Comparison of ENCODE assay signal across 8 mouse cellular contexts in the genomic region with DNA sequence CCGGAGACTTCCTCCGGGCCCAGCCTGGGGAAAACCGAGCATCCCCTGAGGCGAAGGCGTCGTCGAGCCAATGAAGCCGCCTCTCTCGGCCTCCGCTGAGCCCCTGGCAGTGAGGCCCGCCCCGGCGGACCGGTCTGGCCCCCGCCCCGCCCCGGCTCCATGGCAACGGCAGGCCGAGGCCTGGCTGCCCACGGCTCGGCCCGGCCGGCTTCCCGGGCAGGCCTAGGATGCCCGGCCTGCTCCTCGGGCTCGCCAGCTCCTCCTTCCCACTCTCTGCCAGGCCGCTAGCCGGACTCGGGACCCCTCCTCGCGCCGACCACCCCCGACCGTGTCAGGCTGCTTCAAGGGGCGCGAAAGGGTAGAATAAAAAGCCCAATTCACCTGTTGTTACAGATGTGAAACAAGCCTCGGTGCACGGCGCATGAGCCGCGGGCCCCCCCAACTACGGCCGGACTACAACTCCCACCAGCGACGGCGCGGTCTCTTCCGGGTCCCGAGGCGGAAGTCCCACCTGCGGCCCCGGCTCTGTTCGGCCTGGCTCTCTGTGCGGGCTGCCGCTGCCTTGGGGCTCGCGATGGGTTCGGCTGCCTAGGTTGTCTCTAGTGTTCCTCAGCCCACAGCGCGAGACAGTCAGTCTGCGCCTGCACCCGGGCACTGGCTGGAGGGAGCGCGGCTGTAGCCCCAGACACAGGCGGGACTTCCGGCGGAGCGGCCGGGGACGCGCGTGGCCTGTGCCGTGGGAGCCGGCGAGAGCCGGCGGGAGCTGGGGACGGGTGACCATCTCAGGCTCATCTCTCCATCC. TPM values are rescaled to one million over a fixed set of nuclear protein-coding genes. Genes with fewer than 3 reads are reported as not detected.
DNase-seq lines count a peak whose midpoint lies in the region; ATAC-seq and TF ChIP-seq lines count a peak whose summit lies in the region.

A gene (plus strand): TSS at position 732 of the 802 bp plus-strand sequence.

- under 1% methylated on average over 77 of the region's 79 CpGs for WGBS in kidney, embryonic 14.5 days
- WGBS in limb, embryonic 15.5 days: under 1% methylated on average over 77 of the region's 79 CpGs

- TF ChIP-seq POLR2A in bone marrow macrophage, adult 2 months (IDR thresholded peaks at IDR 0.05; ENCODE audit: borderline replicate concordance, low read depth, low read length): no peak
- TF ChIP-seq POLR2A in embryonic fibroblast, embryonic 13.5 days (IDR thresholded peaks at IDR 0.05; ENCODE audit: low read depth, low read length): peak; percentile 77

- peak within 1 kb of the TSS; percentile 74 for H3K4me3 ChIP-seq in bone marrow macrophage, adult 2 months (ENCODE audit: insufficient read depth, low read length)
- H3K4me3 ChIP-seq in embryonic fibroblast, embryonic 13.5 days (ENCODE audit: insufficient read depth, low read length): peak within 1 kb of the TSS; percentile 81
- H3K4me3 ChIP-seq in kidney, embryonic 14.5 days (ENCODE audit: low read length): peak within 1 kb of the TSS; percentile 96
- peak within 1 kb of the TSS; percentile 90 for H3K4me3 ChIP-seq in limb, embryonic 15.5 days

- TF ChIP-seq CTCF in bone marrow macrophage, adult 2 months (IDR thresholded peaks at IDR 0.05; ENCODE audit: low read depth, low read length): no peak
- no peak for TF ChIP-seq CTCF in embryonic fibroblast, embryonic 13.5 days (IDR thresholded peaks at IDR 0.05; ENCODE audit: borderline replicate concordance, insufficient read depth, low read length)

- H3K4me2 ChIP-seq in kidney, embryonic 14.5 days (replicated peaks; ENCODE audit: low read depth, low read length): peak within 1 kb of the TSS; percentile 73
- H3K4me2 ChIP-seq in limb, embryonic 15.5 days: peak within 1 kb of the TSS; percentile 63

- H3K9ac ChIP-seq in kidney, embryonic 14.5 days (ENCODE audit: low read depth, low read length): peak within 1 kb of the TSS; percentile 94
- peak within 1 kb of the TSS; percentile 87 for H3K9ac ChIP-seq in limb, embryonic 15.5 days

- H3K9me3 ChIP-seq in kidney, embryonic 14.5 days (ENCODE audit: control insufficient read depth, low read length): no peaks in the 10 kb centered on the region
- no peaks in the 10 kb centered on the region for H3K9me3 ChIP-seq in limb, embryonic 15.5 days

- peak; percentile 96 for ATAC-seq in kidney, embryonic 14.5 days (ENCODE audit: low FRiP score, low TSS enrichment)
- ATAC-seq in limb, embryonic 15.5 days (ENCODE audit: insufficient number of reproducible peaks, low FRiP score, low TSS enrichment, low read depth): peak; percentile 94

- H3K36me3 ChIP-seq in kidney, embryonic 14.5 days (ENCODE audit: control insufficient read depth, insufficient read depth, low read length): peaks cover 29% of the 10 kb centered on the region
- peaks cover 21% of the 10 kb centered on the region for H3K36me3 ChIP-seq in limb, embryonic 15.5 days

- peak; percentile 98 for DNase-seq in A20 (ENCODE audit: low read depth, low spot score)
- DNase-seq in heart, adult 9 months (ENCODE audit: low spot score in 2 of 2): peak; percentile 87 to 88
- DNase-seq in monocyte, adult 2 months (ENCODE audit: low read depth in 1 of 2, low spot score in 2 of 2): peak; percentile 29 to 69
- DNase-seq in spleen, postnatal 36 days (ENCODE audit: low spot score in 2 of 2): peak; percentile 84 to 86

- peak within 1 kb of the TSS; percentile 83 for H3K27ac ChIP-seq in bone marrow macrophage, adult 2 months (ENCODE audit: insufficient read depth, low read depth, low read length)
- H3K27ac ChIP-seq in embryonic fibroblast, embryonic 13.5 days (ENCODE audit: insufficient read depth, low read length): peak within 1 kb of the TSS; percentile 97
- peak within 1 kb of the TSS; percentile 97 for H3K27ac ChIP-seq in kidney, embryonic 14.5 days (ENCODE audit: low read depth, low read length)
- H3K27ac ChIP-seq in limb, embryonic 15.5 days: peak within 1 kb of the TSS; percentile 98

- H3K27me3 ChIP-seq in kidney, embryonic 14.5 days (ENCODE audit: control insufficient read depth, insufficient read depth, low read length): no peaks in the 10 kb centered on the region
- H3K27me3 ChIP-seq in limb, embryonic 15.5 days: no peaks in the 10 kb centered on the region

- H3K4me1 ChIP-seq in bone marrow macrophage, adult 2 months (ENCODE audit: control insufficient read depth, insufficient read depth, low read length): peaks cover 11% of the 10 kb centered on the region
- peaks cover 3% of the 10 kb centered on the region; the same call in 1 of the 2 replicates for H3K4me1 ChIP-seq in embryonic fibroblast, embryonic 13.5 days (ENCODE audit: control insufficient read depth, insufficient read depth, low read length)
- H3K4me1 ChIP-seq in kidney, embryonic 14.5 days (ENCODE audit: control insufficient read depth, insufficient read depth, low read length): peaks cover 7% of the 10 kb centered on the region; the same call in 1 of the 2 replicates
- peaks cover 17% of the 10 kb centered on the region for H3K4me1 ChIP-seq in limb, embryonic 15.5 days

RNA-seq across cellular contexts. Expression of the gene that starts here (rescaled TPM):
- polyA plus RNA-seq in bone marrow macrophage, adult 2 months (2012; ENCODE audit: insufficient read depth, insufficient read length, missing spikeins): 29.7 and 31.9 TPM in 2 replicates
- polyA plus RNA-seq in embryonic fibroblast, embryonic 13.5 days (2011; ENCODE audit: insufficient read length, low read depth, missing spikeins): 108 and 127 TPM in 2 replicates
- 99.3 and 198 TPM in 2 replicates for polyA plus RNA-seq in kidney, embryonic 14.5 days (2014; fragmentation: Nextera tagmentation; extraction: Ambion mirVana)
- polyA plus RNA-seq in limb, embryonic 15.5 days (2015; fragmentation: Nextera tagmentation; extraction: Ambion mirVana): 97.6 and 115 TPM in 2 replicates

Comparison
In these comparisons a context has a peak if more than half of its experiments do, and no peak if none do; other contexts are left out.
1. Peak in every context shown above with its lines: DNase-seq, ATAC-seq, H3K4me3 ChIP-seq and H3K27ac ChIP-seq.